Mouse (Mus musculus) CH12.LX (cell line): ENCODE results near the gene Aurkaip1. TPM values are rescaled to one million over a fixed set of nuclear protein-coding genes. Genes with fewer than 3 reads are reported as not detected.
A peak's percentile ranks its signal among the peaks of the same experiment; 100 is the strongest.

ENCODE experiments used
- DNase-seq: peaks from one replicate; pipeline ENCODE4 v3.0.0-alpha.2; 2013; ENCODE audit errors: extremely low read depth
- H3K27ac ChIP-seq: 2 replicates; pipeline ENCODE4 v1.5.1; 2012; ENCODE audit warnings: low read depth, mild to moderate bottlenecking, control low read depth, moderate library complexity; ENCODE audit not compliant: insufficient read depth
- H3K27me3 ChIP-seq: replicated peaks from 2 replicates; pipeline ENCODE3; 2012; ENCODE audit warnings: inconsistent platforms
- H3K36me3 ChIP-seq, 2 experiments: replicated peaks in 1 of 2; 2 replicates each; pipeline versions ENCODE3 to v1.6.1; 2012; ENCODE audit warnings: inconsistent platforms in 1 of 2, low read length in 1 of 2, mild to moderate bottlenecking in 1 of 2, mixed read lengths in 1 of 2, moderate library complexity in 1 of 2; ENCODE audit not compliant: control insufficient read depth in 1 of 2, insufficient read depth in 1 of 2
- H3K4me1 ChIP-seq, 2 experiments: 2 replicates each; pipeline ENCODE4 v1.6.1; 2012; ENCODE audit warnings: inconsistent platforms in 1 of 2, moderate library complexity in 1 of 2; ENCODE audit not compliant: insufficient read depth in 2 of 2, control insufficient read depth in 1 of 2
- H3K4me2 ChIP-seq: 2 replicates; pipeline ENCODE4 v1.6.1; 2012; ENCODE audit warnings: low read depth, mild to moderate bottlenecking, control low read depth; ENCODE audit not compliant: poor library complexity, insufficient read depth, severe bottlenecking
- H3K4me3 ChIP-seq, 3 experiments: fragments of 150-350 bp in 1 of 3; sonication (generic) in 1 of 3; replicated peaks in 1 of 3; 2 replicates each; pipeline versions ENCODE3 to v1.5.1; 2011 to 2012; ENCODE audit warnings: low read depth in 2 of 3, low read length in 2 of 3, mild to moderate bottlenecking in 2 of 3, moderate library complexity in 2 of 3, control low read depth in 1 of 3, improper control_type of control experiment in 1 of 3, inconsistent platforms in 1 of 3, mixed read lengths in 1 of 3; ENCODE audit not compliant: poor library complexity in 1 of 3
- H3K79me2 ChIP-seq: replicated peaks from 2 replicates; pipeline ENCODE4 v1.6.1; 2012; ENCODE audit warnings: mild to moderate bottlenecking, moderate library complexity; ENCODE audit not compliant: control insufficient read depth, poor library complexity, insufficient read depth, severe bottlenecking; ENCODE audit errors: extremely low read depth
- H3K9ac ChIP-seq: 2 replicates; pipeline ENCODE4 v1.6.1; 2012; ENCODE audit warnings: low read depth, mild to moderate bottlenecking, control low read depth, moderate library complexity; ENCODE audit not compliant: insufficient read depth
- H3K9me3 ChIP-seq: replicated peaks from 2 replicates; pipeline ENCODE3; 2012; ENCODE audit warnings: low read length, inconsistent platforms, mixed read lengths
- BHLHE40 ChIP-seq: IDR thresholded peaks from 2 replicates; pipeline ENCODE4 v1.6.1; 2011; ENCODE audit warnings: mild to moderate bottlenecking, low read depth, low read length, improper control_type of control experiment
- CHD2 ChIP-seq: IDR thresholded peaks from 2 replicates; pipeline ENCODE4 v1.6.1; 2011; ENCODE audit warnings: low read length, improper control_type of control experiment
- CTCF ChIP-seq, 2 experiments: IDR thresholded peaks in 1 of 2; conservative IDR thresholded peaks in 1 of 2; 2 replicates each; pipeline ENCODE4 v1.5.1; 2011 to 2012; ENCODE audit warnings: low read depth in 2 of 2, low read length in 2 of 2, improper control_type of control experiment in 1 of 2, inconsistent platforms in 1 of 2, mild to moderate bottlenecking in 1 of 2, moderate library complexity in 1 of 2
- EP300 ChIP-seq: IDR thresholded peaks from 2 replicates; pipeline ENCODE4 v1.6.1; 2011; ENCODE audit warnings: low read length, improper control_type of control experiment
- ETS1 ChIP-seq: conservative IDR thresholded peaks from 2 replicates; pipeline ENCODE4 v1.6.1; 2012; ENCODE audit warnings: low read depth, mild to moderate bottlenecking, inconsistent platforms, low read length, improper control_type of control experiment, moderate library complexity
- GABPA ChIP-seq: IDR thresholded peaks from 2 replicates; pipeline ENCODE4 v1.6.1; 2012; ENCODE audit warnings: low read depth, low read length, improper control_type of control experiment, inconsistent platforms; ENCODE audit not compliant: insufficient replicate concordance
- HCFC1 ChIP-seq: IDR thresholded peaks from 2 replicates; pipeline ENCODE4 v1.6.1; 2012; ENCODE audit warnings: low read depth, mild to moderate bottlenecking, inconsistent platforms, low read length, improper control_type of control experiment
- IRF4 ChIP-seq: IDR thresholded peaks from 2 replicates; pipeline ENCODE4 v1.6.1; 2014; ENCODE audit warnings: low read depth, mild to moderate bottlenecking, inconsistent platforms, low read length, improper control_type of control experiment
- JUN ChIP-seq: IDR thresholded peaks from 2 replicates; pipeline ENCODE4 v1.6.1; 2011; ENCODE audit warnings: low read depth, mild to moderate bottlenecking, low read length, improper control_type of control experiment, moderate library complexity; ENCODE audit not compliant: insufficient read depth
- JUND ChIP-seq: conservative IDR thresholded peaks from 2 replicates; pipeline ENCODE4 v1.6.1; 2011; ENCODE audit warnings: low read depth, low read length, improper control_type of control experiment
- KAT2A ChIP-seq: IDR thresholded peaks from 2 replicates; pipeline ENCODE4 v1.6.1; 2012; ENCODE audit warnings: low read length, improper control_type of control experiment, inconsistent platforms; ENCODE audit not compliant: insufficient replicate concordance
- MAFK ChIP-seq: IDR thresholded peaks from 2 replicates; pipeline ENCODE4 v1.6.1; 2011; ENCODE audit warnings: low read length, improper control_type of control experiment; ENCODE audit not compliant: insufficient replicate concordance
- MAZ ChIP-seq: IDR thresholded peaks from 2 replicates; pipeline ENCODE4 v1.6.1; 2012; ENCODE audit warnings: low read depth, mild to moderate bottlenecking, inconsistent platforms, low read length, improper control_type of control experiment, moderate library complexity
- MEF2A ChIP-seq: IDR thresholded peaks from 2 replicates; pipeline ENCODE4 v1.6.1; 2014; ENCODE audit warnings: low read depth, mild to moderate bottlenecking, inconsistent platforms, low read length, improper control_type of control experiment, borderline replicate concordance
- MXI1 ChIP-seq: IDR thresholded peaks from 2 replicates; pipeline ENCODE4 v1.6.1; 2011; ENCODE audit warnings: mild to moderate bottlenecking, low read depth, low read length, improper control_type of control experiment
- MYC ChIP-seq: IDR thresholded peaks from 2 replicates; pipeline ENCODE4 v1.6.1; 2011; ENCODE audit warnings: low read depth, mild to moderate bottlenecking, improper control_type of control experiment, low read length
- NELFE ChIP-seq: IDR thresholded peaks from 2 replicates; pipeline ENCODE4 v1.6.1; 2011; ENCODE audit warnings: low read depth, low read length, improper control_type of control experiment
- NRF1 ChIP-seq: IDR thresholded peaks from 2 replicates; pipeline ENCODE4 v1.6.1; 2014; ENCODE audit warnings: low read depth, mild to moderate bottlenecking, inconsistent platforms, low read length, improper control_type of control experiment, moderate library complexity
- PAX5 ChIP-seq: IDR thresholded peaks from 2 replicates; pipeline ENCODE4 v1.6.1; 2012; ENCODE audit warnings: low read length, inconsistent platforms, mixed read lengths
- POLR2A ChIP-seq: IDR thresholded peaks from 2 replicates; pipeline ENCODE4 v1.6.1; 2011; ENCODE audit warnings: low read depth, mild to moderate bottlenecking, improper control_type of control experiment, low read length
- POLR2AphosphoS2 ChIP-seq: IDR thresholded peaks from 2 replicates; pipeline ENCODE4 v1.6.1; 2011; ENCODE audit warnings: low read depth, low read length, improper control_type of control experiment
- RAD21 ChIP-seq: IDR thresholded peaks from 2 replicates; pipeline ENCODE4 v1.6.1; 2011; ENCODE audit warnings: low read depth, mild to moderate bottlenecking, low read length, improper control_type of control experiment, moderate library complexity
- RCOR1 ChIP-seq: conservative IDR thresholded peaks from 2 replicates; pipeline ENCODE4 v1.6.1; 2012; ENCODE audit warnings: low read depth, mild to moderate bottlenecking, inconsistent platforms, low read length, improper control_type of control experiment
- SIN3A ChIP-seq: IDR thresholded peaks from 2 replicates; pipeline ENCODE4 v1.6.1; 2012; ENCODE audit warnings: low read length, improper control_type of control experiment, inconsistent platforms
- SMC3 ChIP-seq: IDR thresholded peaks from 2 replicates; pipeline ENCODE4 v1.6.1; 2011; ENCODE audit warnings: low read depth, low read length, improper control_type of control experiment
- TBP ChIP-seq: conservative IDR thresholded peaks from 2 replicates; pipeline ENCODE4 v1.6.1; 2011; ENCODE audit warnings: low read depth, low read length, improper control_type of control experiment
- USF1 ChIP-seq: IDR thresholded peaks from 2 replicates; pipeline ENCODE4 v1.6.1; 2014; ENCODE audit warnings: low read depth, mild to moderate bottlenecking, inconsistent platforms, low read length, improper control_type of control experiment
- USF2 ChIP-seq: conservative IDR thresholded peaks from 2 replicates; pipeline ENCODE4 v1.6.1; 2011; ENCODE audit warnings: low read depth, low read length, improper control_type of control experiment
- ZC3H11A ChIP-seq: IDR thresholded peaks from 2 replicates; pipeline ENCODE4 v1.6.1; 2012; ENCODE audit warnings: low read depth, mild to moderate bottlenecking, inconsistent platforms, low read length, improper control_type of control experiment
- ZKSCAN1 ChIP-seq: IDR thresholded peaks from 2 replicates; pipeline ENCODE4 v1.6.1; 2012; ENCODE audit warnings: low read depth, inconsistent platforms, low read length, improper control_type of control experiment, borderline replicate concordance
- ZMIZ1 ChIP-seq: IDR thresholded peaks from 2 replicates; pipeline ENCODE4 v1.6.1; 2012; ENCODE audit warnings: low read depth, mild to moderate bottlenecking, inconsistent platforms, low read length, improper control_type of control experiment
- ZNF384 ChIP-seq: IDR thresholded peaks from 2 replicates; pipeline ENCODE4 v1.6.1; 2012; ENCODE audit warnings: low read depth, low read length, improper control_type of control experiment, inconsistent platforms
- dilution Hi-C: fragments of 300-500 bp; cut with MboI; formaldehyde crosslinking; loops from 2 replicates; pipeline ENCODE4 v1.14.3; 2020; ENCODE audit warnings: low sequenced_read_pairs; ENCODE audit not compliant: extremely low pct_unique_long_range_greater_than_20kb, extremely low pct_ligation_motif_present
- in situ Hi-C: fragments of 300-500 bp; cut with MboI; formaldehyde crosslinking; loops from 3 replicates; pipeline ENCODE4 v1.14.3; 2019; ENCODE audit warnings: low sequenced_read_pairs, low pct_ligation_motif_present, low pct_unique_long_range_greater_than_20kb, mixed read lengths
- polyA plus RNA-seq: library from polyadenylated mRNA; unstranded; fragments of >175 nt; gene quantifications from 2 replicates; pipeline ENCODE4 v1.2.1, GENCODE M21; 2012; ENCODE audit warnings: low read depth; ENCODE audit not compliant: insufficient read length
- total RNA-seq, 2 experiments: library from RNA; depleted of rRNA; stranded (reverse); fragments of 300-350 nt in 1 of 2; fragments of >200 nt in 1 of 2; gene quantifications; 2 replicates each; pipeline ENCODE4 v1.2.3; 2012 to 2014

Gene Aurkaip1
- total and polyA plus RNA-seq, 3 experiments = 141 to 162 (median 149) TPM

GRCm38 (mm10) chr4:155833836-155834235, 2.8 kb downstream of the Aurkaip1 start:
- dilution Hi-C loops = no loop called here
- peaks cover 6 to 36% of the 10 kb centered on the region in 2 experiments for H3K36me3 ChIP-seq
- peak; percentile 86 for DNase-seq
- no peak overlapping the region for H3K4me3 ChIP-seq
- no peaks in the 10 kb centered on the region for H3K9me3 ChIP-seq
- in situ Hi-C loops = loop anchor here (10.0 kb wide), 1 partner anchor 111 kb away; the partner anchor contains the start of gene Ube2j2
- H3K4me2 ChIP-seq = no peak overlapping the region
- no peak overlapping the region for H3K27ac ChIP-seq
- H3K79me2 ChIP-seq = peaks cover 20% of the 10 kb centered on the region
- peaks cover 8 to 38% of the 10 kb centered on the region in 2 experiments for H3K4me1 ChIP-seq
- no peak overlapping the region for H3K9ac ChIP-seq
- TF ChIP-seq JUN (no peak), MAZ (no peak), CHD2 (no peak), JUND (no peak), MYC (no peak), IRF4 (no peak), ZC3H11A (no peak), USF2 (no peak), NRF1 (0 out of 2 replicates have a peak, but pooled peaks have one; percentile 9), TBP (no peak), HCFC1 (no peak), POLR2AphosphoS2 (0 out of 2 replicates have a peak, but pooled peaks have one; percentile 38), NELFE (no peak), PAX5 (no peak), ZMIZ1 (no peak), SMC3 (peak; percentile 74), USF1 (no peak), MAFK (no peak), CTCF (conservative IDR thresholded peaks at IDR 0.05 in 1 of 2, IDR thresholded peaks at IDR 0.05 in 1 of 2; ENCODE audit: low read depth in 2 of 2, low read length in 2 of 2) (peak; percentile 61 to 83), MEF2A (no peak), EP300 (no peak), GABPA (no peak), MXI1 (no peak), RAD21 (peak; percentile 72), BHLHE40 (no peak), POLR2A (no peak), ZKSCAN1 (no peak), KAT2A (no peak), ETS1 (no peak), ZNF384 (no peak), RCOR1 (no peak), SIN3A (no peak; the same call in 1 of the 2 replicates)
- TF ChIP-seq, all 38 proteins: peak for 5
- no peaks in the 10 kb centered on the region for H3K27me3 ChIP-seq
